Mouse (Mus musculus): Measurements from ENCODE around the gene Ryr1.

DNA sequence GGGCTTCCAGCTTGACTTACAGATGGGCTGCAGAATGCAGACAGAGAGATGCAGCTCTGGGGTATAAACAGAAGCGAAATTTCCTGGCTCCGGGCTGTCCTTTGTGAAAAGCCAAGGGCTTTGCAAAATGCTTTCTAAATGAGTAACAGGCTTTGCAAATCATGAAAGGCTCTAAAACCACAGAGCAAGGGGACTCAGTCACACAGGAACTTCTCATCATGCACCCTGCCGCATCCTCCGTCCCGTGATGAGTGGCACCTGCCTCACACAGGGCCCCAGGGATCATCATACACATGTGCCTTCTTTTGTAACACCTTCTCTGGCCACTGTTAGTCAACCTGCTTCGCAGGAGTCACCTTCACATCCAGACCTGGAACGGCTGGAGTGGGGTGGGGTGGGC lies 99.4 kb downstream of the Ryr1 start:
- TF ChIP-seq CTCF (IDR thresholded peaks at IDR 0.05; ENCODE audit: extremely low read depth, insufficient read length, insufficient replicate concordance, low read depth, low read length): no peak
- TF ChIP-seq POLR2A (IDR thresholded peaks at IDR 0.05; ENCODE audit: low read depth, low read length): no peak
